Mouse (Mus musculus): ENCODE results near the gene Olfr1417. TPM values are rescaled to one million over a fixed set of nuclear protein-coding genes. Genes with fewer than 3 reads are reported as not detected.

The Olfr1417 gene
- total and polyA plus RNA-seq, 3 experiments, result 0.05 TPM; not detected in 2

DNA sequence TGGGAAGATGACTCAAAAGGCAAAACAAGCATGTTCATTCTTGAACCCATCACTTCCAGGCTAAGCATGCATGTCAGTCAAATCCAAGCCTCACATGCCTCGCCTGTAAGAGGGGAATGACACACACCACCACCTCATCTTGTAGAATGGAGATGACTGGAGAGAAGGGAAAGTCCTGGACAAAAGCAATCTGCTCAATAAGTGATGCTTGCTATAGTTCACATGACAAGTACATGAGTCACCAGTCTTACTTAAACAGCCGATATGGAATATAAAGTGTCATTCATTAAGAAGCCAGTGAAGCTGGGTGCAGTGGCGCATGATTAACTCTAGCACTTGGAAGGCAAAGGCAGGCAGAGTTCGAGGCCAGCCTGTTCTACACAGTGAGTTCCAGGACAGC lies 25.9 kb downstream of the Olfr1417 start:
- Histone ChIP-seq H3K36me3 (replicated peaks) (no peaks in the 10 kb centered on the region), H3K4me1 (ENCODE audit: insufficient read depth, low read depth, low read length) (no peaks in the 10 kb centered on the region), H3K27me3 (ENCODE audit: insufficient read depth, low read length) (peaks cover 39% of the 10 kb centered on the region), H3K9me3 (replicated peaks) (no peaks in the 10 kb centered on the region), H3K4me3 (ENCODE audit: low read depth, low read length) (no peak overlapping the region)
- ATAC-seq (ENCODE audit: extremely low read depth, insufficient number of reproducible peaks, low FRiP score, poor library complexity, severe bottlenecking), result no peak
- TF ChIP-seq CTCF (IDR thresholded peaks at IDR 0.05; ENCODE audit: low read depth, low read length) (no peak), POLR2AphosphoS5 (IDR thresholded peaks at IDR 0.05; ENCODE audit: insufficient replicate concordance, low read depth, low read length) (no peak), TAL1 (conservative IDR thresholded peaks at IDR 0.05; ENCODE audit: low read depth, low read length) (no peak), GATA1 (IDR thresholded peaks at IDR 0.05; ENCODE audit: borderline replicate concordance, low read length) (no peak), GATA2 (IDR thresholded peaks at IDR 0.05; ENCODE audit: borderline replicate concordance, low read depth, low read length) (no peak)
- no peak for DNase-seq (ENCODE audit: low spot score)

DNA sequence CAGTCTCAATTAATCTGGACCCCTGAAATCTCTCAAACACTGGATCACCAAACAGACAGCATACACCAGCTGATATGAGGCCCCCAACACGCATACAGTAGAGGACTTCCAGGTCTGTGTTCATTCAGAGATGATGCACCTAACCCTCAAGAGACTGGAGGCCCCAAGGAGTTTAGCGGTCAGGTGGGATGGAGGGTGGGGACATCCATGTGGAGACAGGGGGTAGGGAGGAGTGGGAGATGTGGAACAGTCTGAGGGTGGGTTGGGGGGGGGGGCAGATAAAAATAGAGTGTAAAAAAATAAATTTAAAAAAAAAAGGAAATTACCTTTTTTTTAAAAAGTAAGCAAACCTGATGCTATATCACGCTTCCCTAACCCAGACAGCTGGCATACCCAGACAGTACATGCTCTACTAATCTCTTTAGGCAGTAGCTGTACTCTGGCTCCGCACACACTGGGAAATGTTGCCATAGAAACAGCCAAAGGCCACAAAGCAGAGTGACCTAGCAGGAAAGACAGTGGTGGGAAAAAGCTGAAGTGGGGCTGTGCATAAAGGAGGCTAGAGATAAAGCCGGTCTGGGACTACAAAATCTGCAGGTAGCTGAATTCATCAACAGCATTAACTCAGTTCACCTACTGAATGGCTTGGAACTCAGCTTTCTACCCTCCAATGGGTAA lies 27.2 kb downstream of the Olfr1417 start:
- TF ChIP-seq POLR2AphosphoS5 (IDR thresholded peaks at IDR 0.05; ENCODE audit: insufficient replicate concordance, low read depth, low read length) (no peak), CTCF (IDR thresholded peaks at IDR 0.05; ENCODE audit: low read depth, low read length) (no peak), GATA1 (IDR thresholded peaks at IDR 0.05; ENCODE audit: borderline replicate concordance, low read length) (no peak), TAL1 (conservative IDR thresholded peaks at IDR 0.05; ENCODE audit: low read depth, low read length) (no peak), GATA2 (IDR thresholded peaks at IDR 0.05; ENCODE audit: borderline replicate concordance, low read depth, low read length) (no peak)
- Histone ChIP-seq H3K4me3 (ENCODE audit: low read depth, low read length) (no peak overlapping the region), H3K9me3 (replicated peaks) (no peaks in the 10 kb centered on the region), H3K4me1 (ENCODE audit: insufficient read depth, low read depth, low read length) (peaks cover 4% of the 10 kb centered on the region; the same call in 1 of the 2 replicates), H3K36me3 (replicated peaks) (no peaks in the 10 kb centered on the region), H3K27me3 (ENCODE audit: insufficient read depth, low read length) (peaks cover 37% of the 10 kb centered on the region)
- ATAC-seq (ENCODE audit: extremely low read depth, insufficient number of reproducible peaks, low FRiP score, poor library complexity, severe bottlenecking) (no peak), DNase-seq (ENCODE audit: low spot score) (no peak)

DNA sequence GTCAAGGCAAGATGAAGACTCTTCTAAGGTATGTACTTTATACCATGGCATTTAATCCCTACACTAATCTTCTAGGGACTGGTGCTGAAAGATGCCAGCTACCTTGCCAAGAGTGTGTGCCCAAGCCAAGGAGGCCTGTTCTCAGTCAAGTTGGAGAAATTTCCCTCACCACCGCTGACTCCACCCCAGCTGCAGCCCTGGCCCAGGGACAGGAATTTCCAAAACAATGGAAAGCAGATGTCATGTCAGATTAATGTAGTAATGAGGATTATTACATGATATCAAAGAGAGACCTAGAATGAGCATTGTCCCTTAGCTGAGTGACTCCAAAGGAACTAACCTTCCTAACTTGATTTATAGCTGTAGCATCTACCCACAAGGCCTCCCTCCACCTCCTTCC lies 28.2 kb downstream of the Olfr1417 start:
- TF ChIP-seq GATA2 (IDR thresholded peaks at IDR 0.05; ENCODE audit: borderline replicate concordance, low read depth, low read length) (no peak), GATA1 (IDR thresholded peaks at IDR 0.05; ENCODE audit: borderline replicate concordance, low read length) (no peak), POLR2AphosphoS5 (IDR thresholded peaks at IDR 0.05; ENCODE audit: insufficient replicate concordance, low read depth, low read length) (no peak), TAL1 (conservative IDR thresholded peaks at IDR 0.05; ENCODE audit: low read depth, low read length) (no peak), CTCF (IDR thresholded peaks at IDR 0.05; ENCODE audit: low read depth, low read length) (no peak)
- no peak overlapping the region for H3K4me3 ChIP-seq (ENCODE audit: low read depth, low read length)
- H3K4me1 ChIP-seq (ENCODE audit: insufficient read depth, low read depth, low read length), result peaks cover 4% of the 10 kb centered on the region; the same call in 1 of the 2 replicates
- H3K9me3 ChIP-seq (replicated peaks), result no peaks in the 10 kb centered on the region
- peaks cover 35% of the 10 kb centered on the region for H3K27me3 ChIP-seq (ENCODE audit: insufficient read depth, low read length)
- no peak for DNase-seq (ENCODE audit: low spot score)
- ATAC-seq (ENCODE audit: extremely low read depth, insufficient number of reproducible peaks, low FRiP score, poor library complexity, severe bottlenecking), result no peak
- no peaks in the 10 kb centered on the region for H3K36me3 ChIP-seq (replicated peaks)

DNA sequence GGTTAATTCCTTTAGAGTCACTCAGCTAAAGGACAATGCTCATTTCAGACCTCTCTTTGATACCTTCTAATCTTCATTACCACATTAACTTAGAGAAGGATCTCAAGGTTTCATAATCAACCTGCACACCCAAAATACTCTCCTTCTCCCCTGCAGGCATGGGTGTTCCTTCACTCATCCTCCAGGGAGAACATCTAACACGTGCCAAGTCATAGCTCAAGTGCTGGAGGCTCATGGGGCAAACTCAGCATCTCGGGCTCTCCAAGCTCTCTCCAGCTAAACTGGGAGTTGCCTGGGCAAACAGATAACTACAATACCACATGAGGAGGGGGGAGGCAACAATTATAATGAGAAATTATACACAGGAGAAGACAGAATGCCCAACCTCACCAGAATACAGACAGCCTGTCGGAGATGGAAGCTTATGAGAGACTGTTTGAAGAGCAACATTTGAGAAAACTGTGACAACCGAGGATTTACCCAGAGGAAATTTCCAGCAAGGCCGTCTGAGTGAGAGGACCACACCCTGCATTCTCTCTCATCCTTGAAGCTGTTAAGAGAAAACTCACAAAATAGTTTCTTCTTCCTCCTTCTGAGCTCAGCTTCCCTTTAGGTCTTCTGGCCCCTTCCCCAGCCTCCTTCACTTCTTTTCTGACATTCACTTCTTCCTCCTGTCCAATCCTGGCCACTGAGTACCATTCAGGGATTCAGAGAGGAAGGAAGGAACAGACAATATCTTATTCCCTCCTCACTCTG lies 28.8 kb downstream of the Olfr1417 start:
- no peak for TF ChIP-seq POLR2AphosphoS5 (IDR thresholded peaks at IDR 0.05; ENCODE audit: insufficient replicate concordance, low read depth, low read length)
- no peak for TF ChIP-seq TAL1 (conservative IDR thresholded peaks at IDR 0.05; ENCODE audit: low read depth, low read length)
- TF ChIP-seq GATA1 (IDR thresholded peaks at IDR 0.05; ENCODE audit: borderline replicate concordance, low read length), result no peak
- no peak for TF ChIP-seq CTCF (IDR thresholded peaks at IDR 0.05; ENCODE audit: low read depth, low read length)
- no peak for TF ChIP-seq GATA2 (IDR thresholded peaks at IDR 0.05; ENCODE audit: borderline replicate concordance, low read depth, low read length)
- no peaks in the 10 kb centered on the region for H3K9me3 ChIP-seq (replicated peaks)
- DNase-seq (ENCODE audit: low spot score), result no peak
- no peaks in the 10 kb centered on the region for H3K36me3 ChIP-seq (replicated peaks)
- H3K4me3 ChIP-seq (ENCODE audit: low read depth, low read length), result no peak overlapping the region
- H3K27me3 ChIP-seq (ENCODE audit: insufficient read depth, low read length), result peaks cover 34% of the 10 kb centered on the region
- H3K4me1 ChIP-seq (ENCODE audit: insufficient read depth, low read depth, low read length), result peaks cover 4% of the 10 kb centered on the region; the same call in 1 of the 2 replicates
- no peak for ATAC-seq (ENCODE audit: extremely low read depth, insufficient number of reproducible peaks, low FRiP score, poor library complexity, severe bottlenecking)

DNA sequence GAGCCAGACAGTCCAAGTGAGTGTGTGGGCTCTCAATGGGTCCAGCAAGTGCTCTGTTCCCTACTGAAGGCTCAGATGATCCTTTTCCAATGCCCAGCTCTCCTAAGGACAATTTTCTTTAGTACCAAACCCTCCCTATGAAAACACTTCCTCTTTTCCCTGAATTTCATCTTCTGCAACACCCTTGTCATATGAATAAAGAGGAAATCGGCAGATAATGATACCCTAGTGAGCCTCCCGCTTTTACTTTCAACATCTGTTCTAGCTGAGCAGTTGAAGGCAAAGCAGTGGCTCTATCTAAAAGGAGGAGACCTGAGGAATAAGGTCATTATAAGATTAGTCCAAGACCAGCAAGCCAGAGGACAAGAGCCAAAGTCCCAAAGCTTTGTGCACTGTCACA lies 30.6 kb downstream of the Olfr1417 start:
- TF ChIP-seq POLR2AphosphoS5 (IDR thresholded peaks at IDR 0.05; ENCODE audit: insufficient replicate concordance, low read depth, low read length) (no peak), GATA2 (IDR thresholded peaks at IDR 0.05; ENCODE audit: borderline replicate concordance, low read depth, low read length) (no peak), GATA1 (IDR thresholded peaks at IDR 0.05; ENCODE audit: borderline replicate concordance, low read length) (no peak), TAL1 (conservative IDR thresholded peaks at IDR 0.05; ENCODE audit: low read depth, low read length) (no peak), CTCF (IDR thresholded peaks at IDR 0.05; ENCODE audit: low read depth, low read length) (no peak)
- no peaks in the 10 kb centered on the region for H3K9me3 ChIP-seq (replicated peaks)
- H3K27me3 ChIP-seq (ENCODE audit: insufficient read depth, low read length), result peaks cover 18% of the 10 kb centered on the region
- H3K4me3 ChIP-seq (ENCODE audit: low read depth, low read length), result no peak overlapping the region
- peaks cover 4% of the 10 kb centered on the region; the same call in 1 of the 2 replicates for H3K4me1 ChIP-seq (ENCODE audit: insufficient read depth, low read depth, low read length)
- DNase-seq (ENCODE audit: low spot score) (no peak), ATAC-seq (ENCODE audit: extremely low read depth, insufficient number of reproducible peaks, low FRiP score, poor library complexity, severe bottlenecking) (no peak)
- H3K36me3 ChIP-seq (replicated peaks), result no peaks in the 10 kb centered on the region

DNA sequence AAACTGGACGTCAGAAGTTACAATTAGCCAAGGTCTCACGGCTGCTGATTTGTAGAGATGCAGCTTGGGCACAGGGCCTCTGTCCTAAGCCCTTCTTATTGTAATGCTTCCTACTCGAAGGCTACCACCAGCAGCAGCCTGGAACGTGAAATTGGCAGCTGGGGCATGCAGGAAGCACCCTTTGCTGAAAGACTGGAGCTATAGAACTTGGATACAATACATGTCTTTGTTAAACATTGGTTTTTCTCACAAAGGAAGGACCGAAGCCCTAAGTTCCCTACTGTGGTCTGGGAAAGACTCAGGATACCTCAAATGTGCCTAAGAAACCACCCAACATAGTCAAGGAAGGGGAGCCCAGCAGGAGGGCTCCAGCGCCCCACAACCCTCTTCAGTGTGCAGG lies 31.2 kb downstream of the Olfr1417 start:
- Histone ChIP-seq H3K27me3 (ENCODE audit: insufficient read depth, low read length) (peaks cover 16% of the 10 kb centered on the region), H3K4me3 (ENCODE audit: low read depth, low read length) (no peak overlapping the region), H3K36me3 (replicated peaks) (no peaks in the 10 kb centered on the region), H3K9me3 (replicated peaks) (no peaks in the 10 kb centered on the region), H3K4me1 (ENCODE audit: insufficient read depth, low read depth, low read length) (peaks cover 4% of the 10 kb centered on the region; the same call in 1 of the 2 replicates)
- no peak for ATAC-seq (ENCODE audit: extremely low read depth, insufficient number of reproducible peaks, low FRiP score, poor library complexity, severe bottlenecking)
- TF ChIP-seq GATA2 (IDR thresholded peaks at IDR 0.05; ENCODE audit: borderline replicate concordance, low read depth, low read length) (no peak), GATA1 (IDR thresholded peaks at IDR 0.05; ENCODE audit: borderline replicate concordance, low read length) (no peak), POLR2AphosphoS5 (IDR thresholded peaks at IDR 0.05; ENCODE audit: insufficient replicate concordance, low read depth, low read length) (no peak), CTCF (IDR thresholded peaks at IDR 0.05; ENCODE audit: low read depth, low read length) (no peak), TAL1 (conservative IDR thresholded peaks at IDR 0.05; ENCODE audit: low read depth, low read length) (no peak)
- DNase-seq (ENCODE audit: low spot score), result no peak

Data from G1E (cell line).